Mouse (Mus musculus) MEL (cell line): ENCODE measurements around the gene Adgb. TPM values are rescaled to one million over a fixed set of nuclear protein-coding genes. Genes with fewer than 3 reads are reported as not detected.

Source experiments
- DNase-seq: peaks from one replicate; pipeline ENCODE4 v3.0.0; 2011; ENCODE audit warnings: low read depth, low spot score
- H3K27ac ChIP-seq: 2 replicates; pipeline ENCODE4 v1.5.1; 2012; ENCODE audit warnings: low read depth, mild to moderate bottlenecking, control low read depth, low read length, moderate library complexity; ENCODE audit not compliant: control insufficient read depth
- H3K27me3 ChIP-seq, 2 experiments: fragments of 150-350 bp in 1 of 2; sonication (generic) in 1 of 2; 2 replicates each; pipeline ENCODE4 v1.6.1; 2012; ENCODE audit warnings: low read length in 2 of 2, mild to moderate bottlenecking in 2 of 2, improper control_type of control experiment in 1 of 2, moderate library complexity in 1 of 2; ENCODE audit not compliant: insufficient read depth in 2 of 2, control insufficient read depth in 1 of 2
- H3K36me3 ChIP-seq, 2 experiments: 2 replicates each; pipeline ENCODE4 v1.6.1; 2012 to 2014; ENCODE audit warnings: low read length in 2 of 2, improper control_type of control experiment in 1 of 2, inconsistent platforms in 1 of 2, mild to moderate bottlenecking in 1 of 2; ENCODE audit not compliant: insufficient read depth in 2 of 2, control insufficient read depth in 1 of 2
- H3K4me1 ChIP-seq, 2 experiments: fragments of 150-350 bp in 1 of 2; sonication (generic) in 1 of 2; 2 replicates each; pipeline ENCODE4 v1.6.1; 2012; ENCODE audit warnings: low read length in 2 of 2, improper control_type of control experiment in 1 of 2, mild to moderate bottlenecking in 1 of 2; ENCODE audit not compliant: insufficient read depth in 2 of 2, control insufficient read depth in 1 of 2
- H3K4me3 ChIP-seq, 2 experiments: fragments of 150-350 bp in 1 of 2; sonication (generic) in 1 of 2; 2 replicates each; pipeline ENCODE4 v1.5.1; 2012; ENCODE audit warnings: low read depth in 2 of 2, low read length in 2 of 2, mild to moderate bottlenecking in 2 of 2, moderate library complexity in 2 of 2, control low read depth in 1 of 2, improper control_type of control experiment in 1 of 2; ENCODE audit not compliant: control insufficient read depth in 1 of 2, insufficient read depth in 1 of 2
- H3K79me2 ChIP-seq: 2 replicates; pipeline ENCODE4 v1.6.1; 2012; ENCODE audit warnings: mild to moderate bottlenecking, low read length, moderate library complexity; ENCODE audit not compliant: control insufficient read depth, poor library complexity, insufficient read depth
- H3K9ac ChIP-seq: 2 replicates; pipeline ENCODE4 v1.6.1; 2012; ENCODE audit warnings: low read depth, mild to moderate bottlenecking, control low read depth, low read length, moderate library complexity; ENCODE audit not compliant: control insufficient read depth, poor library complexity, severe bottlenecking
- H3K9me3 ChIP-seq: fragments of 150-350 bp; sonication (generic); replicated peaks from 2 replicates; pipeline ENCODE4 v1.6.1; 2012; ENCODE audit warnings: mild to moderate bottlenecking, low read length, improper control_type of control experiment, moderate library complexity; ENCODE audit not compliant: insufficient read depth
- BHLHE40 ChIP-seq: IDR thresholded peaks from 2 replicates; pipeline ENCODE4 v1.6.1; 2012; ENCODE audit warnings: low read depth, mild to moderate bottlenecking, inconsistent platforms, low read length, improper control_type of control experiment, borderline replicate concordance
- CHD1 ChIP-seq: IDR thresholded peaks from 2 replicates; pipeline ENCODE4 v1.6.1; 2012; ENCODE audit warnings: low read depth, mild to moderate bottlenecking, inconsistent platforms, low read length, improper control_type of control experiment
- CHD2 ChIP-seq: IDR thresholded peaks from 2 replicates; pipeline ENCODE4 v1.6.1; 2011; ENCODE audit warnings: low read length, improper control_type of control experiment
- E2F4 ChIP-seq: IDR thresholded peaks from 2 replicates; pipeline ENCODE4 v1.6.1; 2011; ENCODE audit warnings: low read depth, low read length, improper control_type of control experiment, borderline replicate concordance
- ELF1 ChIP-seq: IDR thresholded peaks from 2 replicates; pipeline ENCODE4 v1.6.1; 2014; ENCODE audit warnings: low read depth, mild to moderate bottlenecking, inconsistent platforms, low read length, improper control_type of control experiment, moderate library complexity
- EP300 ChIP-seq, 2 experiments: IDR thresholded peaks; 2 replicates each; pipeline ENCODE4 v1.6.1; 2011; ENCODE audit warnings: improper control_type of control experiment in 2 of 2, low read length in 2 of 2, low read depth in 1 of 2, mild to moderate bottlenecking in 1 of 2
- HCFC1 ChIP-seq: IDR thresholded peaks from 2 replicates; pipeline ENCODE4 v1.6.1; 2012; ENCODE audit warnings: low read depth, mild to moderate bottlenecking, inconsistent platforms, low read length, improper control_type of control experiment, moderate library complexity
- MAFK ChIP-seq: IDR thresholded peaks from 2 replicates; pipeline ENCODE4 v1.6.1; 2011; ENCODE audit warnings: low read depth, mild to moderate bottlenecking, low read length, improper control_type of control experiment, borderline replicate concordance
- MYC ChIP-seq: IDR thresholded peaks from 2 replicates; pipeline ENCODE4 v1.6.1; 2011; ENCODE audit warnings: low read depth, mild to moderate bottlenecking, low read length, improper control_type of control experiment, moderate library complexity
- NELFE ChIP-seq: IDR thresholded peaks from 2 replicates; pipeline ENCODE4 v1.6.1; 2011; ENCODE audit warnings: low read depth, low read length, improper control_type of control experiment
- POLR2A ChIP-seq, 2 experiments: IDR thresholded peaks; 2 replicates each; pipeline ENCODE4 v1.6.1; 2011 to 2012; ENCODE audit warnings: low read length in 2 of 2, mild to moderate bottlenecking in 2 of 2, control low read depth in 1 of 2, improper control_type of control experiment in 1 of 2, low read depth in 1 of 2, moderate library complexity in 1 of 2; ENCODE audit not compliant: control insufficient read depth in 1 of 2, insufficient read depth in 1 of 2, poor library complexity in 1 of 2
- POLR2AphosphoS2 ChIP-seq: IDR thresholded peaks from 2 replicates; pipeline ENCODE4 v1.6.1; 2011; ENCODE audit warnings: low read length, improper control_type of control experiment
- RCOR1 ChIP-seq: IDR thresholded peaks from 2 replicates; pipeline ENCODE4 v1.6.1; 2012; ENCODE audit warnings: low read depth, mild to moderate bottlenecking, inconsistent platforms, low read length, improper control_type of control experiment
- TAL1 ChIP-seq: IDR thresholded peaks from 2 replicates; pipeline ENCODE4 v1.6.1; 2012; ENCODE audit warnings: mild to moderate bottlenecking, inconsistent platforms, low read length, moderate library complexity, mixed read lengths
- UBTF ChIP-seq: IDR thresholded peaks from 2 replicates; pipeline ENCODE4 v1.6.1; 2012; ENCODE audit warnings: low read depth, mild to moderate bottlenecking, inconsistent platforms, low read length, improper control_type of control experiment, moderate library complexity, borderline replicate concordance; ENCODE audit not compliant: insufficient read depth
- USF2 ChIP-seq, 2 experiments: IDR thresholded peaks; 2 replicates each; pipeline ENCODE4 v1.6.1; 2011 to 2012; ENCODE audit warnings: improper control_type of control experiment in 2 of 2, low read length in 2 of 2, borderline replicate concordance in 1 of 2, inconsistent platforms in 1 of 2, low read depth in 1 of 2, mild to moderate bottlenecking in 1 of 2; ENCODE audit not compliant: insufficient read depth in 1 of 2
- ZMIZ1 ChIP-seq: IDR thresholded peaks from 2 replicates; pipeline ENCODE4 v1.6.1; 2012; ENCODE audit warnings: low read depth, mild to moderate bottlenecking, inconsistent platforms, low read length, improper control_type of control experiment, moderate library complexity
- polyA plus RNA-seq, 2 experiments: library from polyadenylated mRNA; stranded (reverse) in 1 of 2; unstranded in 1 of 2; fragments of >175 nt in 1 of 2; fragments of >200 nt in 1 of 2; gene quantifications; 2 replicates each; pipeline versions ENCODE4 v1.2.1 to v1.2.4; 2012; ENCODE audit warnings: low replicate concordance in 2 of 2, low read depth in 1 of 2; ENCODE audit not compliant: insufficient read length in 2 of 2, insufficient read depth in 1 of 2, missing spikeins in 1 of 2
- total RNA-seq: library from RNA; depleted of rRNA; stranded (reverse); fragments of 300-350 nt; gene quantifications from 2 replicates; pipeline ENCODE4 v1.2.3, GENCODE M21; 2012

The Adgb gene
- total and polyA plus RNA-seq, 3 experiments: not detected

DNA sequence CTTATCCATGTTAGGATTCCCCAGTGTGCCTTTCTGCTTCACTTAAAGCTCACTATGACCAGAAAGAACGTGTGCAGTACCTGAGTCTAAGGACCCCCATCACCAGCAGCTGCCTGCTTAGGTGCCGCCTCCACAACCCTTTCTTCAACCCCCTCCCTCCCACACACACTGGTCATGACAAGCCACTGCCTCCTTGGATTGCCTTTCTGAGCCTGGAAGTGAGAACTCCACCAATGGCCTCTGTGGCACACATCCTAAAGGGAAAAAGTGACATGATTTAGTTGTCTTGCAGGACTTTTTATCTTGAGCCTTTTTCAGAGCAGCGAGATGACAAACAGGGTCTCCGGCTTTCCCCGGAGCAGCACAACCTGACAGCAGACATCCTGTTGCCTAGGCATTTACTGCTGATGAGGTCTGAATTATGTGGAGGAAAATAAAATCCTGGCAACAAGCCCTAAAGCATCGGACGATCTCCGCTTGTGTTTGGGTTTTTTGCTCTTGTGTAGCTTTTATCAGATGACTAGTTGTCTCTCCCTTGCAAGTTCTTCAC lies 162.2 kb downstream of the Adgb start:
- H3K4me3 ChIP-seq: no peak overlapping the region
- no peak for TF ChIP-seq MAFK
- no peak for TF ChIP-seq E2F4
- TF ChIP-seq UBTF: no peak
- no peak for TF ChIP-seq RCOR1
- TF ChIP-seq CHD2: no peak
- TF ChIP-seq CHD1: no peak
- no peak for TF ChIP-seq POLR2A (IDR thresholded peaks at IDR 0.05; ENCODE audit: control insufficient read depth in 1 of 2, insufficient read depth in 1 of 2, low read depth in 1 of 2, low read length in 2 of 2, poor library complexity in 1 of 2)
- TF ChIP-seq BHLHE40: no peak
- TF ChIP-seq HCFC1: no peak
- no peak for TF ChIP-seq USF2 (IDR thresholded peaks at IDR 0.05; ENCODE audit: borderline replicate concordance in 1 of 2, insufficient read depth in 1 of 2, low read depth in 1 of 2, low read length in 2 of 2)
- no peak for TF ChIP-seq TAL1
- TF ChIP-seq, all 39 proteins: peak for 0
- DNase-seq: no peak
- Histone ChIP-seq H3K9ac (no peak overlapping the region), H3K27ac (no peak overlapping the region), H3K36me3 (no peaks in the 10 kb centered on the region), H3K9me3 (no peaks in the 10 kb centered on the region), H3K4me1 (no peaks in the 10 kb centered on the region), H3K79me2 (no peaks in the 10 kb centered on the region), H3K27me3 (no peaks in the 10 kb centered on the region)

DNA sequence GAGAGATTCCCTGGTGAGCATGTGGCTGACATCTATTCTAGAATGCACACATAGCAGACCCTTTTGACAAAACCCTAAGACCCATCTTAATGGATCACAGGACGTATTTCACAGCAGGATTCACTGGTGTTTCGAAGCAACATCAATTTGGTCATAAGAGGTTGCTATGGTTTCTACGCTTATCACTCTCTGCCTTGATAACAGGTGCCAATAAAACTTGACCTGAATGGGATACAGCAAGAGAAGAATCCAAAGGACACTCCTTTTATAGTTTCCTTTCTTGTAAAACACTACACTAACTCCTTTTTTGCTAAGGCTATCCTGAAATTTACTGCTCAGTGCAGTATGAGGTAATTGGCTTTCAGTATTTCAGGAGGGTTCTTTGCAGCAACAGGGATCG lies 163.1 kb downstream of the Adgb start:
- no peaks in the 10 kb centered on the region for H3K27me3 ChIP-seq
- H3K9me3 ChIP-seq: no peaks in the 10 kb centered on the region
- DNase-seq: no peak
- TF ChIP-seq MYC: no peak
- no peak for TF ChIP-seq NELFE
- no peak for TF ChIP-seq POLR2AphosphoS2
- no peak for TF ChIP-seq EP300 (IDR thresholded peaks at IDR 0.05; ENCODE audit: low read depth in 1 of 2, low read length in 2 of 2)
- TF ChIP-seq ELF1: no peak
- TF ChIP-seq ZMIZ1: no peak
- H3K36me3 ChIP-seq: no peaks in the 10 kb centered on the region
- no peak overlapping the region for H3K4me3 ChIP-seq
- no peak overlapping the region for H3K27ac ChIP-seq
- no peaks in the 10 kb centered on the region for H3K4me1 ChIP-seq
- H3K79me2 ChIP-seq: no peaks in the 10 kb centered on the region
- no peak overlapping the region for H3K9ac ChIP-seq
